Mouse (Mus musculus): Measurements from ENCODE around the gene Emc10.

DNA sequence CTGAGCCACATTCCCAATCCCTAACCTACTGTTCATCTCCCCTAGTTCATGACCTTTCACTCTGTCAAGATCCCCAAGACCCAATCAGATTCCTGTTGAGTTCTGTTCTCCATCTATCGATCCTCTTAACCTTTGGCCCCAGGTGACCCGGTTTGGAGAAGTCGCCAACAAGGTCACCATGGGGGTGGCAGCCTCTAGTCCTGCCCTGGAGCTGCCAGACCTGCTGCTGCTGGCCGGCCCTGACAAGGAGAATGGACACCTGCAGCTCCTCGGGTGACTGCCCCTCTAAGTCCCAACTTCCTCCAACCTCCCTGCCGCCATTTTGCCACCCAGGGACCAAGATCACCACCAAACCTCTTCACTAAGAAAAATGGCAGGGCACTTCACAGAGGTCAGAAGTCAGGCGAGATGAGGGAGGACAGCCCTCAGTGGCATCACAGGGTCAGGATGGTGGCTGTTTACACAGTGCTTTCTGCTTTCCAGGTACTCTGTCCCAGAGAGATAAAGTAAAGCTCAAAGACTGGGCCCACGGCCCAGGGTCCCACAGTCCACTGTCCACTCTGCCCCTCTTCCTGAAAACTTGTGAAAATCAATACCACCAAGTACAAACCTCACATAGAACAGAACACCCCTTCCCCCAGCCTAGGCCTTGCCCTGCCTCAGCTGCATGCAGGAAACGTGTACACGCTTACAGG, 1.2 kb upstream of the Emc10 start:
- TF ChIP-seq GATA1 (IDR thresholded peaks at IDR 0.05; ENCODE audit: low read length) (no peak), TAL1 (IDR thresholded peaks at IDR 0.05; ENCODE audit: low read length) (no peak)

Data from erythroblast, embryonic 14.5 days (primary cell).